Mouse (Mus musculus): ENCODE measurements around the gene Chrna10. TPM values are rescaled to one million over a fixed set of nuclear protein-coding genes. Genes with fewer than 3 reads are reported as not detected.

The Chrna10 gene
- polyA plus RNA-seq, 1 experiment, result 0.08 TPM

- DNase-seq (ENCODE audit: low read depth), result no peak
These were observed 33.8 kb downstream of the Chrna10 start, which contains the start of gene Trpc2 for GRCm38 (mm10) chr7:102082816-102083215. TSS of gene Trpc2 (plus strand) at chr7:102083116.

- no peak for DNase-seq (ENCODE audit: low read depth)
These were observed 34.8 kb downstream of the Chrna10 start for GRCm38 (mm10) chr7:102081784-102082183.

GRCm38 (mm10) chr7:102080311-102080710 is 36.3 kb downstream of the Chrna10 start:
- DNase-seq (ENCODE audit: low read depth), result no peak

DNA sequence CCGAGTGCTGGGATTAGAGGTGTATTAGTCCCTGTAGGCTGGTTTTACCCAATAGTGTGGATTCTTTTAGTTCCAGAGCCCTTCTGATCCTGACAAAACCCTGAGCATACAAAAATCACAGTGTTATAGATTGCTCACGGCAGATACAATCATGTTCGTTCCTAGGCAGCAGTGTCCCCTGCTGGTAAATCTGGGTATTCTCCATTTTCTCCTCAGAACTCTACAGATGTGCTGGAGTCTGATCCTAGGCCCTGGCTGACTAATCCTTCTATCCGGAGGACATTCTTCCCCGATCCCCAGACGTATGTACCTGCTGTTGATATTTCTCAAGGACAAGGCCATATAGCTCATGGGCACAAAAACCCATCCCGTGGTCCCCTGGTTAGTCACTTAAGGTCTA is 38.1 kb downstream of the Chrna10 start:
- DNase-seq (ENCODE audit: low read depth), result no peak

- no peak for DNase-seq (ENCODE audit: low read depth)
These were observed 39.8 kb downstream of the Chrna10 start for GRCm38 (mm10) chr7:102076714-102077296.

DNA sequence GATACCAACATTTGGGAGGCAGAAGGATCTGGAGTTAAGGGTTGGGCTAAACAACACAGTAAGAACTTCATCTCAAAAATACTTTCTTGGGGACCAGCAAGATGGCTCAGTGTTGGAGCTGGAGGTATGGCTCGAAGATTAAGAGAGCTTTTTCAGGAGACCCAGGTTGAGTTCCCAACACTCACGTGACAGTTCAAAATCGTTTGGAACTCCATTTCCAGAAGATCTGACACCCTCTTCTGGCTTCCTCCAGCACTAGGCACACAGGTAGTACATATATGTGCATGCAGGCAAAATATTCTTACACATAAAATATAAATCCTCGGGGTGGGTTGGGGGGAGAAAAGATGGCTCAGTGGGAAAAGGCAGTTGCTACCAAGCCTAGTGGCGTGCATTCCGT is 50.3 kb downstream of the Chrna10 start:
- no peak for DNase-seq (ENCODE audit: low read depth)

GRCm38 (mm10) chr7:102065046-102065891 is 51.4 kb downstream of the Chrna10 start, which contains the start of the genes Rnf121, Xndc1 and Xntrpc:
TSS of gene Rnf121 (minus strand) at chr7:102065469.
TSS of gene Xndc1 (plus strand) at chr7:102065511.
TSS of gene Xntrpc (plus strand) at chr7:102065713.
- peak; percentile 89 for DNase-seq (ENCODE audit: low read depth)

DNA sequence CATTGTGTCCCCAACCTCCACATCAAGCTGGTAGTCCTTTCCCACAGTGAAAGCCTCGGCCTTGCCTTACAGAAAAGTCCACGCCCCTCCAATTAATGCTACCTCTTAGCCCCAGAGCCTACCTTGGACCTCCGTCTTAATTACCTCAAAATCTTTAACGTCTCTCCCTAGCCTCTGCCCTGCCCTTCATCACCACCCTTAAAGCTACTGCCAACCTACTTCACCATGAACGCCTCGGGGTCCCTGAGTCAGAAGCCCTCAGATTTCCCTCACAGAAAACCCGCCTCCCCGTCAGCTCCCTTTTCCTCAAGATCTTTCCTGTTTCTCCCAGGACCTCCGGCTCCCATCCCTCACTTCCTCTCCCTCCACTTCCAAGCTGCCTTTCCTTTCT is 52.0 kb downstream of the Chrna10 start:
- DNase-seq (ENCODE audit: low read depth), result no peak

GRCm38 (mm10) chr7:102063891-102064290 is 52.7 kb downstream of the Chrna10 start:
- no peak for DNase-seq (ENCODE audit: low read depth)

GRCm38 (mm10) chr7:102062203-102062602 is 54.4 kb downstream of the Chrna10 start:
- DNase-seq (ENCODE audit: low read depth), result no peak

GRCm38 (mm10) chr7:102061353-102061752 is 55.3 kb downstream of the Chrna10 start:
- DNase-seq (ENCODE audit: low read depth), result no peak

Other genes starting within 250 kb of the Chrna10 start
- 48.0 and 81.3 TPM in 2 replicates for gene Folr1, start 246.0 kb downstream of the Chrna10 start, polyA plus RNA-seq (2012; rRNA removed)
- gene Lamtor1, start 210.9 kb downstream of the Chrna10 start, polyA plus RNA-seq (2012; rRNA removed), result 318 and 389 TPM in 2 replicates
- 1.3 and 2.0 TPM in 2 replicates for gene Tomt, start 210.5 kb downstream of the Chrna10 start, polyA plus RNA-seq (2012; rRNA removed)
- 53.1 and 61.5 TPM in 2 replicates for gene Lrrc51, start 182.9 kb downstream of the Chrna10 start, polyA plus RNA-seq (2012; rRNA removed)
- gene Numa1, start 182.7 kb downstream of the Chrna10 start, polyA plus RNA-seq (2012; rRNA removed), result 71.4 and 81.8 TPM in 2 replicates
- gene Il18bp, start 98.1 kb downstream of the Chrna10 start, polyA plus RNA-seq (2012; rRNA removed), result 13.5 and 19.7 TPM in 2 replicates
- gene Rnf121, start 51.4 kb downstream of the Chrna10 start, polyA plus RNA-seq (2012; rRNA removed), result 59.9 and 61.7 TPM in 2 replicates
- 14.4 and 17.2 TPM in 2 replicates for gene Xndc1, start 51.3 kb downstream of the Chrna10 start, polyA plus RNA-seq (2012; rRNA removed)
- 2.7 and 3.0 TPM in 2 replicates for gene Xntrpc, start 51.1 kb downstream of the Chrna10 start, polyA plus RNA-seq (2012; rRNA removed)
- gene Trpc2, start 33.7 kb downstream of the Chrna10 start, polyA plus RNA-seq (2012; rRNA removed), result not detected in 2 replicates
- 0.43 TPM in 1 of 2 replicates, not detected in the other for gene Art1, start 15.1 kb downstream of the Chrna10 start, polyA plus RNA-seq (2012; rRNA removed)
- gene Art5, start 7.3 kb downstream of the Chrna10 start, polyA plus RNA-seq (2012; rRNA removed), result 0.15 and 0.66 TPM in 2 replicates
- gene Nup98, start 93.3 kb upstream of the Chrna10 start, polyA plus RNA-seq (2012; rRNA removed), result 17.1 and 23.6 TPM in 2 replicates
- gene Pgap2, start 93.4 kb upstream of the Chrna10 start, polyA plus RNA-seq (2012; rRNA removed), result 485 and 511 TPM in 2 replicates
- 47.5 and 55.5 TPM in 2 replicates for gene Rhog, start 139.2 kb upstream of the Chrna10 start, polyA plus RNA-seq (2012; rRNA removed)
- 58.3 and 64.5 TPM in 2 replicates for gene Stim1, start 151.0 kb upstream of the Chrna10 start, polyA plus RNA-seq (2012; rRNA removed)

Data from gonadal fat pad, adult 2 months (tissue).